Mouse (Mus musculus): ENCODE data around the gene Spred2. TPM values are rescaled to one million over a fixed set of nuclear protein-coding genes. Genes with fewer than 3 reads are reported as not detected.

The Spred2 gene
- total RNA-seq, 2 experiments from 2014 or later, result 23.4 to 28.4 TPM

Other genes starting within 250 kb of the Spred2 start
- gene Actr2, start 188.5 kb downstream of the Spred2 start, total RNA-seq (2021), result 10 to 100 TPM; 75.6 to 76.9 TPM